Mouse (Mus musculus) small intestine, adult 2 months (tissue): ENCODE measurements at regions not wholly inside any gene's neighbourhood (a gene's known extent, or its start where the extent isn't known, plus 50 kb on each side); places are given as distances from the start of the nearest gene placed in this dataset.

Source experiments
- H3K27ac ChIP-seq: fragments of 200-500 bp; 2 replicates; pipeline ENCODE4 v1.5.1; 2012; ENCODE audit warnings: low read depth, low read length, control low read depth, inconsistent platforms; ENCODE audit not compliant: insufficient read depth
- H3K27me3 ChIP-seq: fragments of 200-500 bp; 2 replicates; pipeline ENCODE4 v1.6.1; 2012; ENCODE audit warnings: mild to moderate bottlenecking, moderate library complexity, low read length, inconsistent platforms; ENCODE audit not compliant: control insufficient read depth, insufficient read depth
- H3K36me3 ChIP-seq: fragments of 200-500 bp; 2 replicates; pipeline ENCODE4 v1.6.1; 2012; ENCODE audit warnings: mild to moderate bottlenecking, low read length, control low read depth, inconsistent platforms; ENCODE audit not compliant: control insufficient read depth, insufficient read depth
- H3K4me1 ChIP-seq: fragments of 200-500 bp; 2 replicates; pipeline ENCODE4 v1.6.1; 2012; ENCODE audit warnings: low read length, inconsistent platforms, mixed read lengths; ENCODE audit not compliant: control insufficient read depth, insufficient read depth, insufficient read length
- H3K4me3 ChIP-seq: fragments of 200-500 bp; 2 replicates; pipeline ENCODE4 v1.5.1; 2012; ENCODE audit warnings: low read depth, mild to moderate bottlenecking, control low read depth, inconsistent platforms, low read length, moderate library complexity
- CTCF ChIP-seq: fragments of 200-500 bp; IDR thresholded peaks from 2 replicates; pipeline ENCODE4 v1.5.1; 2012; ENCODE audit warnings: low read depth, mild to moderate bottlenecking, control low read depth, inconsistent platforms, low read length, moderate library complexity, mixed read lengths; ENCODE audit not compliant: insufficient replicate concordance, insufficient read length; ENCODE audit errors: extremely low read depth
- POLR2A ChIP-seq: fragments of 200-500 bp; IDR thresholded peaks from 2 replicates; pipeline ENCODE4 v1.6.1; 2012; ENCODE audit warnings: low read depth, mild to moderate bottlenecking, control low read depth, inconsistent platforms, low read length, moderate library complexity
- WGBS: fragments of 180-500 bp; shearing (Covaris S2); methylation state at CpG from one replicate; pipeline ENCODE4 v1.1.7; 2018; 5-methylcytosine and 5-hydroxymethylcytosine counted together

DNA sequence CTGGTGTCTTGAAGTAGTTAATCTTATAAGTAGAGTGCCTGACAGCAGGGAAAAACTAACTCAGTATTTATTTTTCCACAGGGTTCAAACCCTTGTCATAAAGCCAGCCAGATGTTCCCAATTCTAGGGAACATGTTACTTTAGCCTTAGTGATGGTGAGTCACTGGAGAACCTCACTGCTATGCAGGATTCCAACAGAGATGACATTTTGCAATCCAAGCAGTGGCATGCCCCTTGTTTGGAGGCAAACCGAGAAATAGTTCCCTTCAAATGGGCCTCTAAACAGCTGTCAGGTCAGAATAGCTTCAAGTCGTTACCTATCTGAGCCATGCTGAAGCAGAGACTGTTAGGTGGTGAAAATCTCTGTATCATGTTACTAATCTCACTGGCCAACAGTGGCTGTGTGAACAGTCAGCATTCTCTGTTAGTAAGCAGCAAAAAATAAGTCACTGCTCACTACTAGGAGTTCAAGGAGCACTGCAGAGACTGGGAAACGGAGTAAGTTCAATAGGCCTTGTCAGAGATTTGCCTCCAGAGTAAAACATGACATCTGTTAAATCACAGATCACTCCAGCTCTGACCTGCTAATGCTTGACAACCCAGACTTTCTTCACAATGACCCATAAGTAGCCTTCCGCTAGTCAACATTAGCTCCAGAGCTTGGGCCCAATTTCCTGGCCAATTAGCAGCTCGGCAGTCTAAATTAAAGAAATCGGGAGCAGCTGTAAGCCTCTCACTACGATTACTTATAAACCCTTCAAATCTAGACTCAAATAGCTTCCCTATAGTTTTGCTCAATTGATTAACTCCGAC is 215.3 kb downstream of the Olfr1505 start:
- H3K4me1 ChIP-seq = no peaks in the 10 kb centered on the region
- H3K4me3 ChIP-seq = no peak overlapping the region
- 53% methylated on average over 8 of the region's 8 CpGs for WGBS
- no peak overlapping the region for H3K27ac ChIP-seq
- no peaks in the 10 kb centered on the region for H3K27me3 ChIP-seq
- TF ChIP-seq CTCF = no peak
- TF ChIP-seq POLR2A = no peak
- no peaks in the 10 kb centered on the region for H3K36me3 ChIP-seq

DNA sequence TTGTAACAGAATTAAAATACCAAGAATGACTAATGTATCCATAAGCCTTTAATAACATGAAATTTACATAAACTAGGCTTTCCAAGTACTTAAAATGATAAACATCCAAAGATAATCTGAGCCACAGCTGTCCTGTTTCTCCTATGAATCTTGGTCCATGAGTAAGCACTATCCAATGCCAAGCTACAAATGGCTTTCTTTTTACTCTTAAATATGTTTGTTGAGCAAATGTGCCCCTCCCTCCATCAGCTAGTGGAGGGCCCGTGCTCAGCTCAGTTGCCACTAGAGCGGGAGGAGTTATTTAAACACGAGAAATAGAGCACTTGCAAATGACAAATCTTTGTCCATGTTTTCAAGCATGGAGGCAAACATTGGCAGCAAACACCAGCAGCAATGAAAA is 247.9 kb downstream of the Olfr1505 start:
- WGBS = 20% methylated on average over 3 of the region's 3 CpGs
- TF ChIP-seq CTCF (no peak), POLR2A (no peak)
- Histone ChIP-seq H3K27me3 (no peaks in the 10 kb centered on the region), H3K27ac (no peak overlapping the region), H3K36me3 (no peaks in the 10 kb centered on the region), H3K4me1 (no peaks in the 10 kb centered on the region), H3K4me3 (no peak overlapping the region)

GRCm38 (mm10) chr19:14162773-14163172 is 249.4 kb downstream of the Olfr1505 start:
- Histone ChIP-seq H3K4me1 (no peaks in the 10 kb centered on the region), H3K4me3 (no peak overlapping the region), H3K27me3 (no peaks in the 10 kb centered on the region), H3K36me3 (no peaks in the 10 kb centered on the region), H3K27ac (no peak overlapping the region)
- TF ChIP-seq CTCF (no peak), POLR2A (no peak)
- 41% methylated on average over 4 of the region's 4 CpGs for WGBS

DNA sequence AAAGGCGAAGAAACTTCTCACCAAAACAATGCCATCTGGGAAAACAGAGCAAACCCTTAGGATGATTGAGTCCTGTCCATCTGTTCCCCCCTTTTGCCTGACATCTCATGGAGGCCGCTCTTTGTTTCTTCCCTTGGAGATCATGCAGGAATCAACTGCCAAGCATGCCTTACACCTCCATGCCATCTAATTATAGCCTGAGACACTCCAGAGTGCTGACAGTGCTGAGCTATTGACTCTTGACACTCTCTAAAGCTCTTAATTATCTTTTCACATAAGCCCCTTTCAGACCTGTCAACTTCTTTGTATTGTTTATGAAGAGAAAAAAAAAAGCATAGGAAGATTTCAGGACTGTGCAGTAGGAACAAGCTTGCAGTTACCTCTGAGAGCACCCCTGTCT is 252.4 kb downstream of the Olfr1505 start:
- H3K4me1 ChIP-seq = no peaks in the 10 kb centered on the region
- H3K27me3 ChIP-seq = no peaks in the 10 kb centered on the region
- no peak overlapping the region for H3K27ac ChIP-seq
- TF ChIP-seq CTCF (no peak), POLR2A (no peak)
- H3K4me3 ChIP-seq = no peak overlapping the region
- H3K36me3 ChIP-seq = no peaks in the 10 kb centered on the region
- 81% methylated on average over 2 of the region's 2 CpGs for WGBS

DNA sequence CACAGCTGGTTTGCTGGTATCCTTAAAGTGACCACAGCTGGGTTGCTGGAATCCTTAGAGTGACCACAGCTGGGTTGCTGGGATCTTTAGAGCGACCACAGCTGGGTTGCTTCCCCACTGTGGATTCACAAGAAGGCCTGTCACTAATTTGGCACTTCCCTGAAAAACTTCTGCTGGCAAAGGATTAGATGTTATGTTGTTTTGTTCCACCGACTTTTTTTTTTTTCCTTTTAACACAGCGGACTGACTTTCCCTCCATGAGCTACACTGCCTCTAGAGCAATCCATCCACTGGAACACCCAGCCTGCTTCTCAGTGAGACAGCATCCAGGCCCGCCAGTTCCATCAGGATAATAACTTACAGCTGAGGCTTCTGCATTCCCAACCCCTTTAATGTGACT is 266.9 kb downstream of the Olfr1505 start:
- TF ChIP-seq POLR2A (no peak), CTCF (no peak)
- 42% methylated on average over 4 of the region's 4 CpGs for WGBS
- Histone ChIP-seq H3K27me3 (no peaks in the 10 kb centered on the region), H3K4me1 (no peaks in the 10 kb centered on the region), H3K36me3 (no peaks in the 10 kb centered on the region), H3K4me3 (no peak overlapping the region), H3K27ac (no peak overlapping the region)

DNA sequence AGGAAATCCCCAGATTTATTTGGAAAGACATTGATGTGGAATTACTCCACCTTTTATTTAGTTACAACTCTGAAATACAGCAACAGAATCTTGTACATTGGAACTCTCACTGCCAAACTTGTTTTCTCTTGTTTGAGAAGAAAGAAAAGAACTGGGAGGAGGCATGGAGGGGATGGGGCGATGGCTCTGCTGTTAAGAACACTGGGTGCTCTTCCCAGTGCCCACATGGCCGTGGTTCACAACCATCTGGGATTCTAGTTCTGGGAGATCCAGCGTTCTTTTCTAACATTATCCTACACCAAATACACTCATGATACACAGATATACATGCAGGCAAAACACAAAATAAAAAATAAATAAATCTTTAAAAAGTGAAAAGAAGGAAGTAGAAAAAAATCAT is 267.6 kb downstream of the Olfr1505 start:
- TF ChIP-seq POLR2A = no peak
- TF ChIP-seq CTCF = no peak
- Histone ChIP-seq H3K36me3 (no peaks in the 10 kb centered on the region), H3K27ac (no peak overlapping the region), H3K4me3 (no peak overlapping the region), H3K27me3 (no peaks in the 10 kb centered on the region), H3K4me1 (no peaks in the 10 kb centered on the region)
- 78% methylated on average over 3 of the region's 3 CpGs for WGBS

GRCm38 (mm10) chr19:14181661-14182415 is 268.5 kb downstream of the Olfr1505 start:
- TF ChIP-seq CTCF = no peak
- TF ChIP-seq POLR2A = no peak

More at GRCm38 (mm10) chr19:14181661-14182415, 268.5 kb downstream of the Olfr1505 start:
- H3K27ac ChIP-seq = no peak overlapping the region
- no peaks in the 10 kb centered on the region for H3K4me1 ChIP-seq
- no peak overlapping the region for H3K4me3 ChIP-seq
- WGBS = 53% methylated on average over 6 of the region's 6 CpGs
- no peaks in the 10 kb centered on the region for H3K27me3 ChIP-seq
- H3K36me3 ChIP-seq = no peaks in the 10 kb centered on the region
